Mouse (Mus musculus): ENCODE measurements around the gene 1700034J05Rik. TPM values are rescaled to one million over a fixed set of nuclear protein-coding genes. Genes with fewer than 3 reads are reported as not detected.

1700034J05Rik gene
- polyA plus RNA-seq, 1 experiment from 2014 or later: 0.41 TPM

DNA sequence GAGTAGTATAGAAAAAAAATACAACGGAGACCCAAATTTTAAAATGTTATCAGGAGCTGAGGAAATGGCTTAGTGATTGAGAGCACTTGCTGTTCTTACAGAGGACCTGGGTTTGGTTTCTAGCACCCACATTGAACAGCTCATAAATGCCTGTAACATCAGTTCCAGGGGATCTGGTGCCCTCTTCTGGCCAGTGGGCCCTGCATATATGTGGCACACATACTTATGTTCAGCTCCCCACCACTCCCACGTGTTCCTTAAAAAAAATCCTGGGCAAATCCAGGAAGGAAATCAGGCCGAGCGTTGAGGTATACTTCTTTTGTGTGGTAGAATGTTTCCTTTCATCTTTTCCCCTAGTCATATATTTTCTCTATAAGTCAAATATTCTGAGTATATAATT is 52.3 kb downstream of the 1700034J05Rik start:
- H3K27ac ChIP-seq (replicated peaks in 1 of 2; ENCODE audit: control insufficient read depth in 1 of 2, insufficient read depth in 1 of 2, low read depth in 2 of 2, low read length in 2 of 2): no peak overlapping the region
- 0 out of 2 replicates have a peak, but pooled peaks cover 3% of the 10 kb centered on the region for H3K9me3 ChIP-seq (ENCODE audit: control insufficient read depth, low read length)
- H3K4me2 ChIP-seq (ENCODE audit: low read length): no peak overlapping the region
- WGBS: 97% methylated on average over 4 of the region's 4 CpGs
- H3K27me3 ChIP-seq (ENCODE audit: control insufficient read depth, insufficient read depth, low read length): no peaks in the 10 kb centered on the region
- H3K36me3 ChIP-seq (ENCODE audit: control insufficient read depth, insufficient read depth, low read length): no peaks in the 10 kb centered on the region
- ATAC-seq (ENCODE audit: insufficient number of reproducible peaks, insufficient read depth, low FRiP score, low read depth): no peak
- peaks cover 7 to 27% of the 10 kb centered on the region in 2 experiments for H3K4me1 ChIP-seq (ENCODE audit: control insufficient read depth in 2 of 2, insufficient read depth in 2 of 2, low read length in 2 of 2)
- no peak overlapping the region for H3K4me3 ChIP-seq (ENCODE audit: control insufficient read depth in 1 of 2, insufficient read depth in 1 of 2, low read depth in 1 of 2, low read length in 2 of 2)
- H3K9ac ChIP-seq (ENCODE audit: low read length): no peak overlapping the region

Other genes starting within 250 kb of the 1700034J05Rik start
- 43.1 and 43.2 TPM in 2 replicates for gene Stk38l, start 229.4 kb downstream of the 1700034J05Rik start, polyA plus RNA-seq (2014; fragmentation: Nextera tagmentation; extraction: Ambion mirVana)
- 2.1 and 3.7 TPM in 2 replicates for gene Arntl2, start 158.4 kb downstream of the 1700034J05Rik start, polyA plus RNA-seq (2014; fragmentation: Nextera tagmentation; extraction: Ambion mirVana)
- gene Smco2, start 104.3 kb downstream of the 1700034J05Rik start, polyA plus RNA-seq (2014; fragmentation: Nextera tagmentation; extraction: Ambion mirVana): 0.31 TPM in 1 of 2 replicates, not detected in the other
- gene Ppfibp1, start 65.9 kb downstream of the 1700034J05Rik start, polyA plus RNA-seq (2014; fragmentation: Nextera tagmentation; extraction: Ambion mirVana): 50.6 and 62.7 TPM in 2 replicates
- 1.3 and 1.9 TPM in 2 replicates for gene Rep15, start 78.2 kb upstream of the 1700034J05Rik start, polyA plus RNA-seq (2014; fragmentation: Nextera tagmentation; extraction: Ambion mirVana)
- gene Mrps35, start 88.3 kb upstream of the 1700034J05Rik start, polyA plus RNA-seq (2014; fragmentation: Nextera tagmentation; extraction: Ambion mirVana): 146 and 153 TPM in 2 replicates
- gene Mansc4, start 132.6 kb upstream of the 1700034J05Rik start, polyA plus RNA-seq (2014; fragmentation: Nextera tagmentation; extraction: Ambion mirVana): 0.24 TPM in 2 replicates
- 6.3 and 6.7 TPM in 2 replicates for gene Klhl42, start 137.0 kb upstream of the 1700034J05Rik start, polyA plus RNA-seq (2014; fragmentation: Nextera tagmentation; extraction: Ambion mirVana)

Data from heart, embryonic 14.5 days (tissue).